Mouse (Mus musculus) lung, adult 2 months (tissue): ENCODE data around the gene Sys1.
A peak's percentile ranks its signal among the peaks of the same experiment; 100 is the strongest.

Experiments used
- CTCF ChIP-seq: fragments of 200-500 bp; IDR thresholded peaks from 2 replicates; pipeline ENCODE4 v1.5.1; 2011; ENCODE audit warnings: mild to moderate bottlenecking, low read length, control low read depth; ENCODE audit not compliant: insufficient read depth
- POLR2A ChIP-seq: fragments of 200-500 bp; IDR thresholded peaks from 2 replicates; pipeline ENCODE4 v1.6.1; 2011; ENCODE audit warnings: low read depth, mild to moderate bottlenecking, control low read depth, low read length, borderline replicate concordance; ENCODE audit errors: extremely low read depth

DNA sequence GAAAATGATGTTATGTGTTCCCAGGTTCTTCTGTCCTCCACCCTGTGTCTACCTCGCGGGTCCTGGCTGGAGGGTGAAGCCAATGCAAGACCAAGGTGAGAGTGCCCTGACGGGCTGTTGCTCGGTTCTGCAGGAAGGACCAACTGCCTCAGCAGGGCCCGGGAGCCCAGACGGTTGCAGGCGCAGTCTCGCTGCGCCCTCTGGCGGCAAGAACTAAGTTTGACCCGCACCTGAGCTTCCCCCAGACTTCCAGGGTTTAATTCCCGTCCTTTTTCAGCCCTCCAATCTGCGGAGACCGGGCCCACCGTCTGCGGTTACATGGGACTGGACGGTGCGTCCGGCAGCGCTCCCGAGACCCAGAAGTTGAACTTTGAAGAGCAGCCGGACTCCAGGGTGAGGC is 49.1 kb upstream of the Sys1 start:
- TF ChIP-seq POLR2A (no peak), CTCF (peak; percentile 84)
